Mouse (Mus musculus): Measurements from ENCODE around the gene Atg16l2. TPM values are rescaled to one million over a fixed set of nuclear protein-coding genes. Genes with fewer than 3 reads are reported as not detected.

Atg16l2 gene
- polyA plus RNA-seq, 1 experiment from 2014 or later = 12.9 TPM

DNA sequence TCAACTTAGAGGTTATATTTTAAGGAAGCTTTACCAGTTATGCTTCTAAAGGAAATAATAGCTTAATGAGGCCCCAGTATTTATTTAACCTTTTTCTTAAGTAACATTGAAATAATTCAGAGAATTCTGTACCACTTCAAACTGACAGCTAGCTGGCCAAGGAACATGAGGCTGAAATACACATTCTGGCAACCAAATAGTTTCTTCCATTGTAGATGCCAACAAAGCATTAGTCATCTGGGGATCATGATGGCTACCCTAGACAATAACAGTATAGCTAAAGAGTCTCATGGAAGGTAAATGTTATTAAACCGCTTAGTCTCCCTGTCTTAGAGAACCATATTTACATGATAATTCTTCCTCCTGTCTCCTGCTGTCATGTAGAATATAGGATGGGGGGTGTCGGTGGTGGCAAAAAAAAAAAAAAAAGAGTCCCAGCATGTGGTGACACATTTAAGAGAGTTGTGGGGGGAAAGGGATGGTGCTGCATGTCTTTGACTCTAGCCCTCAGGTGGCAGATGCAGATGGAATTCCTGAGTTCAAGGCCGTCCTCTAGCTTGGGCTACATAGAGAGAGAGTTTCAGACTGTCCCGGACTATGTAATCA, 40.0 kb downstream of the Atg16l2 start:
- Histone ChIP-seq H3K27me3 (replicated peaks; ENCODE audit: insufficient read depth, low read length) (no peaks in the 10 kb centered on the region), H3K4me3 (ENCODE audit: low read depth, low read length) (no peak overlapping the region), H3K9me3 (ENCODE audit: low read length) (no peaks in the 10 kb centered on the region), H3K4me1 (ENCODE audit: insufficient read depth, low read depth, low read length) (no peaks in the 10 kb centered on the region), H3K4me2 (replicated peaks; ENCODE audit: low read depth, low read length) (no peak overlapping the region), H3K36me3 (ENCODE audit: insufficient read depth, low read length) (peaks cover 9% of the 10 kb centered on the region; the same call in 1 of the 2 replicates), H3K9ac (replicated peaks; ENCODE audit: low read depth) (no peak overlapping the region), H3K27ac (ENCODE audit: low read length) (no peak overlapping the region)
- ATAC-seq (no peak), DNase-seq (ENCODE audit: low spot score) (no peak)
- TF ChIP-seq CTCF (IDR thresholded peaks at IDR 0.05) = no peak
- TF ChIP-seq EP300 (IDR thresholded peaks at IDR 0.05) = no peak
- 92% methylated on average over 4 of the region's 4 CpGs for WGBS

DNA sequence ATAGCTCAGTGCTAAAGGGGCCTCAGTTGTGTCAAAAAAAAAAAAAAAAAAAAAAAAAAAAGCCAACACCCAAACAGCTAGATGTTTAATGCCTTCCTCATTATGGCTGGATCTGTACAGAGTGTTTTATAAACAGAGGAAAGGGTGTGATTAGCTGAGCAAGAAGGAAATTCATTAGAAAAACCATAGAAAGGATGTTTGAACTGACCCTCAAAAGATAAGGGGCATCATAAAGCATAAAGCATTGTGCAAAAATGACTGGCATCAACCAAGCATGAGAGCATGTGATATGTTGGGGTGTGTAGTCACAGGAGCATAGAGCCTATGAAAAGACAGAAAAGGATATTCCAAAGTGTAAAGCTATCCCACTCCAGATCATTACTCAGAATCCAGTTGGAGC, 43.6 kb downstream of the Atg16l2 start:
- Histone ChIP-seq H3K4me3 (ENCODE audit: low read depth, low read length) (no peak overlapping the region), H3K4me2 (replicated peaks; ENCODE audit: low read depth, low read length) (no peak overlapping the region), H3K27ac (ENCODE audit: low read length) (0 out of 2 replicates have a peak overlapping the region, but pooled peaks have one; percentile 11), H3K36me3 (ENCODE audit: insufficient read depth, low read length) (peaks cover 9% of the 10 kb centered on the region; the same call in 1 of the 2 replicates), H3K9me3 (ENCODE audit: low read length) (no peaks in the 10 kb centered on the region), H3K9ac (replicated peaks; ENCODE audit: low read depth) (no peak overlapping the region), H3K4me1 (ENCODE audit: insufficient read depth, low read depth, low read length) (no peaks in the 10 kb centered on the region), H3K27me3 (replicated peaks; ENCODE audit: insufficient read depth, low read length) (no peaks in the 10 kb centered on the region)
- peak; percentile 89 for ATAC-seq
- peak; percentile 70 for DNase-seq (ENCODE audit: low spot score)
- TF ChIP-seq CTCF (IDR thresholded peaks at IDR 0.05) (no peak), EP300 (IDR thresholded peaks at IDR 0.05) (peak; percentile 95)

DNA sequence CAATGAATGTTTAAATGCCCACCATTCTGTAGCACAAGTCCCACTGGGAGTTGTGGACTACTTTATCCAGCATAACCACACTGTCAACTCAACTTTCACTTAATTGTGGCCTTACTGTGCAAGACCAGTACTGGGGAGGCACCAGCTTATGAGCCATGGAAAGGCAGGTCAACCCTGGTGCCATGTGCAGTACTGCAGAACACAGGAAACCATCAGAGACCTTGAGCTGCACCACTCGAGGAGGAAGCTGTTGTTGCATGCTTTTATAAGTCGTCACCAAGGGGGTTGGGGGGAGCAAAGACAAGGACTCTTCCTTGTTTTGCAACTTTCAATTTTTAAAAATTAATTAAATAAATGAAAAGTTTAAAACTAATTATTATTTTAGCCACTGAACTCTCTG, 49.0 kb downstream of the Atg16l2 start:
- no peak for DNase-seq (ENCODE audit: low spot score)
- no peak overlapping the region for H3K9ac ChIP-seq (replicated peaks; ENCODE audit: low read depth)
- H3K27me3 ChIP-seq (replicated peaks; ENCODE audit: insufficient read depth, low read length) = no peaks in the 10 kb centered on the region
- H3K4me2 ChIP-seq (replicated peaks; ENCODE audit: low read depth, low read length) = no peak overlapping the region
- H3K4me1 ChIP-seq (ENCODE audit: insufficient read depth, low read depth, low read length) = no peaks in the 10 kb centered on the region
- ATAC-seq = no peak
- no peak overlapping the region for H3K27ac ChIP-seq (ENCODE audit: low read length)
- TF ChIP-seq CTCF (IDR thresholded peaks at IDR 0.05) (no peak), EP300 (IDR thresholded peaks at IDR 0.05) (no peak)
- 44% methylated on average over 2 of the region's 2 CpGs for WGBS
- peaks cover 4% of the 10 kb centered on the region; the same call in 1 of the 2 replicates for H3K36me3 ChIP-seq (ENCODE audit: insufficient read depth, low read length)
- H3K4me3 ChIP-seq (ENCODE audit: low read depth, low read length) = no peak overlapping the region
- no peaks in the 10 kb centered on the region for H3K9me3 ChIP-seq (ENCODE audit: low read length)

DNA sequence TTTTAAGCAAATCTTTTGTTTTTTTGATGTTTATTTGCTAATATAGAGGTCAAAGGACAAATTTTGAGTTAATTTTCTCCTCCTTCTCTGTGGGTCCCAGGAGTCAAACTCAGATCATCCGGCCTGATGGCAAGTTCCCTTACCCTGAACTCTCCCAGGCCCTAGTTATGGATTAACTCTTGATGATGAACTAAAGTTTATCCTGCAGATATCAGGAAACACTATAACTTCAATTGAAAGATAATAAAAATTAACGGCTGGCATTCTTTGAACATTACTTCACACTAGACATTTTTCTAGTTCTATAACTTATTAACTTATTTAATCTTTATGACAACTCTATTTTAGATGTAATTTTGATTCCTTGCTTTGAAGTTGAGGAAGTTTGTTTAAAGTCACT, 52.9 kb downstream of the Atg16l2 start:
- TF ChIP-seq CTCF (IDR thresholded peaks at IDR 0.05) (no peak), EP300 (IDR thresholded peaks at IDR 0.05) (no peak)
- no peak for ATAC-seq
- H3K9ac ChIP-seq (replicated peaks; ENCODE audit: low read depth) = no peak overlapping the region

DNA sequence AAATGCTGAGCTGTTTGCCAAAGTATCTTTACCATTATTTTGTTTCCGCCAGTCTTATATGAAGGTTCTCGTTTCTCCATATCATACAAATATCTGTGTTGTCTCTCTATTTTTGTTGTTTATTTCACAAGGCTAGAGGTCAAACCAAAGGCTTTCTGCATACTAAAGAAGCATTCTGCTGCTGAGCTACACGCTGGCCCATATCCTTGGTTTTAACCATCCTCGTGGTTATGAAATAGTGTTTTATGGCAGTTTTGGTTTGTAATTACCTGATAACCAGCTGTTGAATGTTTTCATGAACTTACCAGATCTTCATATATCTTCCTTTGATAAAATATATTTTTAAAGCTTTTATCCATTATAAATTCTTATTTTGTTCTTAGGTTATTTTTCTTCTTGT, 53.3 kb downstream of the Atg16l2 start:
- H3K27me3 ChIP-seq (replicated peaks; ENCODE audit: insufficient read depth, low read length) = no peaks in the 10 kb centered on the region
- no peak overlapping the region for H3K4me2 ChIP-seq (replicated peaks; ENCODE audit: low read depth, low read length)
- H3K9me3 ChIP-seq (ENCODE audit: low read length) = no peaks in the 10 kb centered on the region
- peaks cover 4% of the 10 kb centered on the region; the same call in 1 of the 2 replicates for H3K36me3 ChIP-seq (ENCODE audit: insufficient read depth, low read length)
- ATAC-seq = no peak
- no peak overlapping the region for H3K9ac ChIP-seq (replicated peaks; ENCODE audit: low read depth)
- no peaks in the 10 kb centered on the region for H3K4me1 ChIP-seq (ENCODE audit: insufficient read depth, low read depth, low read length)
- H3K4me3 ChIP-seq (ENCODE audit: low read depth, low read length) = no peak overlapping the region
- WGBS = 71% methylated on average over 4 of the region's 4 CpGs
- TF ChIP-seq CTCF (IDR thresholded peaks at IDR 0.05) (no peak), EP300 (IDR thresholded peaks at IDR 0.05) (no peak)
- no peak overlapping the region for H3K27ac ChIP-seq (ENCODE audit: low read length)
- no peak for DNase-seq (ENCODE audit: low spot score)

More for the DNA sequence above, 52.9 kb downstream of the Atg16l2 start:
- H3K36me3 ChIP-seq (ENCODE audit: insufficient read depth, low read length) = peaks cover 4% of the 10 kb centered on the region; the same call in 1 of the 2 replicates
- DNase-seq (ENCODE audit: low spot score) = no peak
- H3K27me3 ChIP-seq (replicated peaks; ENCODE audit: insufficient read depth, low read length) = no peaks in the 10 kb centered on the region
- H3K4me2 ChIP-seq (replicated peaks; ENCODE audit: low read depth, low read length) = no peak overlapping the region
- no peak overlapping the region for H3K4me3 ChIP-seq (ENCODE audit: low read depth, low read length)
- H3K9me3 ChIP-seq (ENCODE audit: low read length) = no peaks in the 10 kb centered on the region
- no peak overlapping the region for H3K27ac ChIP-seq (ENCODE audit: low read length)
- 54% methylated on average over 2 of the region's 2 CpGs for WGBS
- no peaks in the 10 kb centered on the region for H3K4me1 ChIP-seq (ENCODE audit: insufficient read depth, low read depth, low read length)

DNA sequence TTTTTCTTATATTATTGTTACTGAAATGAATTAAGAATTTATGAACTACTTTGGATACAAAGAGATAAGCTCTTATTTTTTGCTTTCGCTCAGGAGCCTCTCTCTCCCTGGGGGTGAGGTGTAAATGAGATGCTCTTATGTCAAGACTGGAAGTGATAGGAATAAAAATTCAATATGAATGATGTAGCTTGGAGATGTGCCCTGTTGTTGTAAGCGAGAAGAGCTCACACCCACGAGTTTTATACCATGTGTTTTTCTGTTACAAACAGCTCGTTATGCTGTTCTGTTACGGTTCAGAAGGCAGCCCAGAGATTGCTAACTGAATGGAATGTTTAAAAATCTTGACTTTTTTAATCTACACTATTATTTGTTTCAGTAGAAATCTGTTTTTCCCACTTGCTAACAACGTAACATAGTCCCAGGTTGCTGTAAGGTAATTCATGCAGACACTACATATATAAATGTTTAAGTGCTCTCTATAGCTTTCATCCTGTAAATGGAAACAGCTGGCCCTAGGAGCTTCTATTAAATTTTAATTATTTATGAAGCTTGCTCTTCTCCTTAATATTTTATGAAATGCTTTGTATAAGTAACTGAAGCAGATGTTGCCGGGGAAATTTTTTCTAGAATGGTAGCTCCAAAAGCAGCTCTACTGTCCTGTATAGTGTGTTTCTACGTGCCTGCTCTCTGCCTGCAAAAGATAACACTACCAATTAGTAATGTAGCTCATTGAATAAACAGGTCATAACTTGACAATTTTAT, 65.2 kb downstream of the Atg16l2 start:
- Histone ChIP-seq H3K4me3 (ENCODE audit: low read depth, low read length) (no peak overlapping the region), H3K4me1 (ENCODE audit: insufficient read depth, low read depth, low read length) (no peaks in the 10 kb centered on the region), H3K9ac (replicated peaks; ENCODE audit: low read depth) (no peak overlapping the region), H3K27ac (ENCODE audit: low read length) (no peak overlapping the region), H3K36me3 (ENCODE audit: insufficient read depth, low read length) (no peaks in the 10 kb centered on the region), H3K9me3 (ENCODE audit: low read length) (no peaks in the 10 kb centered on the region), H3K27me3 (replicated peaks; ENCODE audit: insufficient read depth, low read length) (no peaks in the 10 kb centered on the region), H3K4me2 (replicated peaks; ENCODE audit: low read depth, low read length) (no peak overlapping the region)
- DNase-seq (ENCODE audit: low spot score) (peak; percentile 57), ATAC-seq (0 out of 2 replicates have a peak, but pooled peaks have one; percentile 37)
- WGBS = 64% methylated on average over 8 of the region's 8 CpGs
- TF ChIP-seq EP300 (IDR thresholded peaks at IDR 0.05) (no peak), CTCF (IDR thresholded peaks at IDR 0.05) (no peak)
